Mouse (Mus musculus) CD4-positive helper T cell, adult 2 months (primary cell): ENCODE measurements around the gene Itga8.

ENCODE experiments used
- DNase-seq: peaks from one replicate; pipeline ENCODE4 v3.0.0-alpha.2; 2012; ENCODE audit warnings: low read depth, missing footprints, low spot score

The Itga8 gene

GRCm38 (mm10) chr2:12301431-12302170, at the start of gene Itga8:
Gene Itga8 (minus strand): TSS chr2:12301922.
- peak; percentile 40 for DNase-seq

GRCm38 (mm10) chr2:12348914-12349313, 47.2 kb upstream of the Itga8 start:
- DNase-seq = no peak

DNA sequence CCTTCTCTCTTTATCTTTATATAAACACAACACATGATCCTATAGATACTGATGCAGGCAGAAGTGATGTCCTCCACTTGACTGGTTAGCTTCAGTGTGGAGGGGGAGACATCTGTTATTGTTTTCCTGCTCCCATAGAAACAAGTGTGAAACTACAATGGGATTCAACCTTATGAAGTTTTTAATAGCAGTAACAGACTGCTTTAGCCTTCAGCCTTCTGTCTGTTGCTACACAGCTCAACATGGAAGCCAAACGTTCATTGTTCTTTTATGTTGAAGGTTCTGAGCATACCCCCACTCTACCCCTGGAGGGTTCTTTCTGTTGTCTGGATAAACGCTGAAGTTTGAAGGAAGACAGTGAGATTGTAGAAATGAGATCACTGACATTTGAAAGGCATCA, 30.2 kb upstream of the Itga8 start:
- DNase-seq = no peak

- no peak for DNase-seq
Measured at GRCm38 (mm10) chr2:12329620-12330019, 27.9 kb upstream of the Itga8 start.

DNA sequence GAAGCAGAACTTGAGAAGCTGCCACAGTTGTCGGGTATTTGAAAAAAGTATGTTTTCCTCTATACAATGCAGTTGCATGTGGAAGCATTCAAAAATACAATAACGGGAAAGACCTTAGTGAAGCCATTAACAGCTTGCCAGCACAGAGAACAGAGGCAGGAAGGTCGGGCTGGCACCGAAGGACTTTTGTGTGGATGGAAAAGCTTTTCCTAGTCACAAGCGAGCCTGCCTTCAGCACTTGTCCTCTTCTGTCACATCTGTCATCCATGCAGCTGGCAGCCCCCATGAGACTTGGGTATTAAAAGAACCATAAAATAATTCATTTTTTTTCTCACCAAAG, 27.3 kb upstream of the Itga8 start:
- no peak for DNase-seq

GRCm38 (mm10) chr2:12328355-12329067, 26.8 kb upstream of the Itga8 start:
- no peak for DNase-seq

GRCm38 (mm10) chr2:12327691-12328354, 26.1 kb upstream of the Itga8 start:
- DNase-seq = no peak

GRCm38 (mm10) chr2:12327216-12327615, 25.5 kb upstream of the Itga8 start:
- DNase-seq = peak; percentile 44

DNA sequence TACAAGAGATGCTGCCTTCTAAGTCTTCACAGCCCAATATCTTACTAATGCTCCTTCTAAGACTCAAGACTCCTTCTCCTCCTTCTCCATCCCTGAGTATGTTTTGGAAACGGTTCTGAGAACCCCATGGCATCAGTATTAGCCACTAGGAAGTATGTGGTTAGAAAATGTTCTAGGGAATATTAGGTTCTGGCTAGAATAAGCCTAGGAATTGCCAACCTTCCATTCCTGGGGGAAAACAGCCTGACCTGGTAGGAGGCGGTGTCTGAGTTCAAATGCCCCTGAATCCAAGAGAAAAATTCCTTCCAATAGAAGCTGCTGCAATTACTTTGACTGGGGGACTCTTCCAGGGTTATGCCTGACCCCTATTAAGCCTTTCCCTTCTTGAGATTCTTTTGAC, 24.1 kb upstream of the Itga8 start:
- DNase-seq = no peak

- DNase-seq = no peak
Measured at GRCm38 (mm10) chr2:12325417-12325816, 23.7 kb upstream of the Itga8 start.

GRCm38 (mm10) chr2:12320914-12321313, 19.2 kb upstream of the Itga8 start:
- DNase-seq = no peak

GRCm38 (mm10) chr2:12318715-12319114, 17.0 kb upstream of the Itga8 start:
- DNase-seq = no peak

DNA sequence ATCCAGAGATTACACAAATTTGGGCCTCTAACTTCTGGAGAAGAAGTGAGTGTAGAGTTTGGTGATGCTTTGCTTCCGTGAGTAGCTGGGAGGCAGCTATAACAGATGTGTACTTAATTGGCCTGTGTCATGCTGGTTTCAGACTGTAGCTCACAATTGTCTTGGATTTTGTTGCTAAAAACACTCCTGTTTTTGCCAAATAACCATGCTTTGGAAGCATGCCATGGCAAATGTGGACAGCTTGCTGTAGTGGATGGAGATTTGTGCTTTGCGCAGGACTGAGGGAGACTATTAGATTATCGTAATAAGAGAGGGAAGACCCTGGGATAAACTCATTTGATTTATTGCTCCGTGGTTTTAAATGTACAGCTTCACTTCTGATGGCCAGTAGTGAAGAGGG, 16.3 kb upstream of the Itga8 start:
- no peak for DNase-seq

DNA sequence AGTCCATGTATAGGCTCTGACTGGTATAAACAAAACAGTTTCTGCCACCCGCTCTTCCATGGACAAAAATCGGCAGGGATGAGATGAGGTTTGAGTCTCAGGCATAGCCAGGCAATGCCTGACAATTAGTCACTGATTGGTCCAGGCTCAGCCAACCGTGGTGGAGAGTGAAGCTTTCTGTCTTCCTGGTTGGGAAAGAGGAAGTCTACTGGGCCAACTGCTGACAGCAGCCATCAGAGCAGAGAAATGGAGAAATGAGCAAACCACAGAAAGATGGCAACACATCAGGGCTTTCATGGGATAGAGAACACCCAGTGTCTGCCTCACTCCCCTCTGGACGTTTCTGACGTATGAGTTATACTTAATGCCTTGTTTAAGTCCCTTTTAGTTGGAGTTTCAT, 15.6 kb upstream of the Itga8 start:
- DNase-seq = no peak

GRCm38 (mm10) chr2:12316361-12316760, 14.6 kb upstream of the Itga8 start:
- DNase-seq = no peak

DNA sequence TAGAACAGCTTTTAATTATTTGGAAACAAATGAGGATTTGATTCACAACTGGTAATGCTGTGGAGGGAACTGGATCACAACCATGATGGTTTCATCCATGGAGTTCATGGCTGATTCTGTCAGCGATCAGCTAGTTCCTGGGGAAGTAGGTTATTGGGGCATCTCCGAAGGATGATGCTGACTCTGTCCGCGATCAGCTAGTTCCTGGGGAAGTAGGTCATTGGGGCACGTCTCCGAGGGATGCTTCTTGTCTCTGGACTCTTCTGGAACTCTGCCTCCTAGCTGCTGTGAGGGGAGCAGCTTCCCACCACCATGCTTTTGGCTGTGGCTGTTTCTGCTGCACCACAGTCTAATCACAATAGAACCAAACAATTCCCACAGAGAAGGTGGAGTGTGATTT, 12.3 kb upstream of the Itga8 start:
- DNase-seq = no peak

- DNase-seq = no peak
Measured at GRCm38 (mm10) chr2:12308466-12308865, 6.7 kb upstream of the Itga8 start.

- DNase-seq = no peak
Measured at GRCm38 (mm10) chr2:12307311-12307710, 5.6 kb upstream of the Itga8 start.

DNA sequence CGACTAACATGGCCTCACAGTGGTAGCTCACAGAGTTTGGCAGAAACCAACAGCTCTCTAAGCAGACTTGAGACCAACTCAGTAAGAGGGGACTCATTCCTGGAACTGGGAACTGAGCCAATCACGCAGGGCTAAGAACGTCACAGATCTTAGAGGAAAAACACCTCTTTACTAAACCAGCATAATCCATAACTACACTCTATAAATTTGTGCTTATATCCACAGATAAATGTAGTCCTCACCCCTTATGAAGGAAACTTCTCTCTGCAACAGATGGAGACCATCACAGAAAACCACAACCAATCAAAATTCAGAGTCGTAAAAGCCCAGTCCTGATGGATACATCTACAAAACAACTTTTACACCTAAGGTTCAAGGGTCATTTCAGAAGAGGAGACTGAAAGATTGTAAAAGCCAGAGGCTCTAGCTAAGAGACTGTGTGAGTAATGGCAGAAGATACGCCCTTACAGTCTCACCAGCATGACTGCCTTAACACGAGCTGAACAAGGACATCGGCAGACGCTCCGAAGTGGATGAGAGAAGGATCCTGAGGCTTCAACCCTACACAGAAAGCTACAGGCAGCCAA, 3.4 kb upstream of the Itga8 start:
- no peak for DNase-seq

DNA sequence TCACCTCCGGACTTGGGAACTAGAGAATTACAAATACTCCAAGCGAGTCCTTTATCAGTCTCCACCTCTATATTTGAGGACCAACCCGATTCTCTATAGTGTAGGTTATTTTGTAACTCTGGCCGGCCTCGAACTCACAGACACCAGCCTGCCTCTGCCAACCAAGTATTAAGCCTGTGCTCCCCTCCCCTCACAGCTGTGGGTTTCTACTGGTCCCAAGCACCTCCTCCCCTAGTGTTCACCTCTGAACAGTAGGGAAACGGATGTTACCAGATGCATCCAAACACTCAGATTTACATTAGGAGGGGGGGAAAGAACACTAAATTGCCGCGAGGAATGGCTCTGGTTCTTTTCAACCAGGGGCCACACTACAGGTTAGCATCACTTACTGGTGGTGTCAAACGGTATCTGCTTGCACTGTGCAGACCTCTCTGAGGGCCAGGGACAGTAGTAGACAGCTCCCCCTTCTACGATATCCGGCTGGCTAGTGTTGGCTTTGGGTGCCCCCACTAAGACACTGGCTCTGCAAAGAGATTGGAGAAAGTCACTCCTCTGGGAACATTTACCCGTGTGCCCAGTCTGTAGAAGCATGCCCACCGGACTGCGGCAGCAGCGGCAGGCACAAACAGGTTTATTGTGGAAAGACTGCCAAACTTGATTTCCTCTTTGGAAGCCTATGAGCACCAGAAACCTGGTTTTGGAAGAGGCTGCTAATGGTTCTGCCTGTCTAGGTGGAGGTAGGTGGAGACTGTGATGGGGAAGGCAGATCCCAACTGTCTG, 1.1 kb downstream of the Itga8 start:
- DNase-seq = no peak

- DNase-seq = no peak
Measured at GRCm38 (mm10) chr2:12297287-12297686, 4.4 kb downstream of the Itga8 start.

GRCm38 (mm10) chr2:12295150-12295549, 6.6 kb downstream of the Itga8 start:
- no peak for DNase-seq
